Mouse (Mus musculus) hindbrain, postnatal 0 days (tissue): ENCODE results near the gene Pcdh17. TPM values are rescaled to one million over a fixed set of nuclear protein-coding genes. Genes with fewer than 3 reads are reported as not detected.
A peak's percentile ranks its signal among the peaks of the same experiment; 100 is the strongest.

Experiments used
- ATAC-seq: fragments of 200-750 bp; cut with Nextera tagmentation; 2 replicates; pipeline ENCODE4 v1.8.0; 2017; ENCODE audit warnings: mild to moderate bottlenecking, moderate TSS enrichment, moderate library complexity
- DNase-seq: peaks from one replicate; pipeline ENCODE4 v3.0.0-alpha.2; 2015; ENCODE audit warnings: low spot score
- H3K27ac ChIP-seq: fragments of 300-500 bp; sonication (generic); 2 replicates; pipeline ENCODE4 v1.5.1; 2014; ENCODE audit warnings: mild to moderate bottlenecking
- H3K27me3 ChIP-seq: fragments of 300-500 bp; sonication (generic); 2 replicates; pipeline ENCODE4 v1.6.1; 2014; ENCODE audit warnings: low read length, mixed read lengths; ENCODE audit not compliant: insufficient read depth
- H3K36me3 ChIP-seq: fragments of 300-500 bp; sonication (generic); 2 replicates; pipeline ENCODE4 v1.6.1; 2014; ENCODE audit warnings: low read length, mixed read lengths; ENCODE audit not compliant: insufficient read depth
- H3K4me1 ChIP-seq: fragments of 300-500 bp; sonication (generic); 2 replicates; pipeline ENCODE4 v1.6.1; 2014; ENCODE audit warnings: antibody characterized with exemption, low read length, mixed read lengths; ENCODE audit not compliant: insufficient read depth
- H3K4me2 ChIP-seq: fragments of 300-500 bp; sonication (generic); 2 replicates; pipeline ENCODE4 v1.6.1; 2014; ENCODE audit warnings: low read depth, mild to moderate bottlenecking, low read length, moderate library complexity, mixed read lengths
- H3K4me3 ChIP-seq: fragments of 300-500 bp; sonication (generic); 2 replicates; pipeline ENCODE4 v1.5.1; 2014; ENCODE audit warnings: low read length
- H3K9ac ChIP-seq: fragments of 300-500 bp; sonication (generic); replicated peaks from 2 replicates; pipeline ENCODE4 v1.6.1; 2014; ENCODE audit warnings: mild to moderate bottlenecking, low read length, moderate library complexity, mixed read lengths
- H3K9me3 ChIP-seq: fragments of 300-500 bp; sonication (generic); 2 replicates; pipeline ENCODE4 v1.6.1; 2016; ENCODE audit warnings: low read length, mixed read lengths
- CTCF ChIP-seq: IDR thresholded peaks from 2 replicates; pipeline ENCODE4 v1.5.1; 2016; ENCODE audit warnings: antibody characterized with exemption, control low read depth, low read depth
- WGBS: fragments of 180-500 bp; shearing (Covaris S2); extraction: QIAGEN DNeasy Blood & Tissue Kit; methylation state at CpG from one replicate; pipeline ENCODE4 v1.1.7; 2014; 5-methylcytosine and 5-hydroxymethylcytosine counted together
- polyA plus RNA-seq: library from polyadenylated mRNA; unstranded; fragments of >200 nt; fragmentation: Nextera tagmentation; extraction: Ambion mirVana; gene quantifications from 2 replicates; pipeline ENCODE4 v1.2.1, GENCODE M21; 2015
- total RNA-seq: library from RNA; depleted of rRNA; stranded (reverse); fragments of >200 nt; gene quantifications from 2 replicates; pipeline ENCODE4 v1.2.3, GENCODE M21; 2014

Pcdh17 gene
- total and polyA plus RNA-seq, 2 experiments from 2014 or later = 31.5 to 57.3 TPM

DNA sequence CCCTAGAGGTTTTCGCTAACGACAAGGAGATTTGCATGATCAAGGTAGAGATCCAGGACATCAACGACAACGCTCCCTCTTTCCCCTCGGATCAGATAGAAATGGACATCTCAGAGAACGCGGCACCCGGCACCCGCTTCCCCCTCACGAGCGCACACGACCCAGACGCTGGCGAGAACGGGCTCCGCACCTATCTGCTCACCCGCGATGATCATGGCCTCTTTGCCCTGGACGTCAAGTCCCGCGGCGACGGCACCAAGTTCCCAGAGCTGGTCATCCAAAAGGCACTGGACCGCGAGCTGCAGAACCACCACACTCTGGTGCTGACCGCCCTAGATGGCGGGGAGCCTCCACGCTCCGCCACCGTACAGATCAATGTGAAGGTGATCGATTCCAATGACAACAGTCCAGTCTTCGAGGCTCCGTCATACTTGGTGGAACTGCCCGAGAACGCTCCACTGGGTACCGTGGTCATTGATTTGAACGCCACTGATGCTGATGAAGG lies 3.1 kb downstream of the Pcdh17 start:
- Histone ChIP-seq H3K27ac (peak overlapping the region; percentile 86), H3K9me3 (no peaks in the 10 kb centered on the region), H3K4me1 (peaks cover 5% of the 10 kb centered on the region; the same call in 1 of the 2 replicates), H3K4me2 (peak overlapping the region; percentile 85), H3K4me3 (peak overlapping the region; percentile 81), H3K9ac (peak overlapping the region; percentile 76), H3K27me3 (no peaks in the 10 kb centered on the region), H3K36me3 (no peaks in the 10 kb centered on the region)
- no peak for TF ChIP-seq CTCF
- ATAC-seq = no peak
- peak; percentile 33 for DNase-seq
- 3% methylated on average over 37 of the region's 37 CpGs for WGBS

DNA sequence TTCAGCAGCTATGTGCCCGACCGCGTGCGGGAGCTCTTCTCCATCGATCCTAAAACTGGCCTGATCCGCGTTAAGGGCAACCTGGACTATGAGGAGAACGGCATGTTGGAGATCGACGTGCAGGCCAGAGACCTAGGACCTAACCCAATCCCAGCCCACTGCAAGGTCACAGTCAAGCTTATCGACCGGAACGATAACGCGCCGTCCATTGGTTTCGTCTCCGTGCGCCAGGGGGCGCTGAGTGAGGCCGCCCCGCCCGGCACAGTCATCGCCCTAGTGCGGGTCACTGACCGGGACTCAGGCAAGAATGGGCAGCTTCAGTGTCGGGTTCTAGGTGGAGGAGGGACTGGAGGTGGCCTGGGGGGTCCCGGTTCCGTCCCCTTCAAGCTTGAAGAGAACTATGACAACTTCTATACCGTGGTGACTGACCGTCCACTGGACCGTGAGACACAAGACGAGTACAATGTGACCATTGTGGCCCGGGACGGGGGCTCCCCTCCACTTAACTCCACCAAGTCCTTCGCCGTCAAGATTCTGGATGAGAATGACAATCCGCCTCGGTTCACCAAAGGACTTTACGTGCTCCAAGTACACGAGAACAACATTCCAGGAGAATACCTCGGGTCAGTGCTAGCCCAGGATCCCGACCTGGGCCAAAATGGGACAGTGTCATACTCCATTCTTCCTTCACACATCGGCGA lies 3.7 kb downstream of the Pcdh17 start:
- TF ChIP-seq CTCF = peak; percentile 78
- H3K9ac ChIP-seq = peak overlapping the region; percentile 76
- peak overlapping the region; percentile 85 for H3K4me2 ChIP-seq
- peak overlapping the region; percentile 81 for H3K4me3 ChIP-seq
- peak overlapping the region; percentile 86; the same call in 1 of the 2 replicates for H3K27ac ChIP-seq
- DNase-seq (peak; percentile 69), ATAC-seq (0 out of 2 replicates have a peak, but pooled peaks have one; percentile 4)
- no peaks in the 10 kb centered on the region for H3K9me3 ChIP-seq
- H3K36me3 ChIP-seq = no peaks in the 10 kb centered on the region
- no peaks in the 10 kb centered on the region for H3K27me3 ChIP-seq
- WGBS = 6% methylated on average over 45 of the region's 45 CpGs
- peaks cover 5% of the 10 kb centered on the region; the same call in 1 of the 2 replicates for H3K4me1 ChIP-seq

DNA sequence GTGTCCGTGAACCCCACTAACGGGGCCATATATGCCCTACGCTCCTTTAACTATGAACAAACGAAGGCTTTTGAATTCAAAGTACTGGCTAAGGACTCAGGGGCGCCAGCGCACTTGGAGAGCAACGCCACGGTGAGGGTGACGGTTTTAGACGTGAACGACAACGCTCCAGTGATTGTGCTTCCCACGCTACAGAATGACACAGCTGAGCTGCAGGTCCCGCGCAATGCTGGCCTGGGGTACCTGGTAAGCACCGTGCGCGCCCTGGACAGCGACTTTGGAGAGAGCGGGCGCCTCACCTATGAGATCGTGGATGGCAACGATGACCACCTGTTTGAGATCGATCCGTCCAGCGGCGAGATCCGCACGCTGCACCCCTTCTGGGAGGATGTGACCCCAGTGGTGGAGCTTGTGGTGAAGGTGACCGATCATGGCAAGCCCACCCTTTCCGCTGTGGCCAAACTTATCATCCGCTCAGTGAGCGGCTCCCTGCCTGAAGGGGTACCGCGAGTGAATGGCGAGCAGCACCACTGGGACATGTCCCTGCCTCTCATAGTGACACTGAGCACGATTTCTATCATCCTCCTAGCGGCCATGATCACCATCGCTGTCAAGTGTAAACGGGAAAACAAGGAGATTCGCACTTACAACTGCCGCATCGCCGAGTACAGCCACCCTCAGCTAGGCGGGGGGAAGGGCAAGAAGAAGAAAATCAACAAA lies 4.5 kb downstream of the Pcdh17 start:
- whole genome bisulfite sequencing = 3% methylated on average over 45 of the region's 45 CpGs
- ATAC-seq (0 out of 2 replicates have a peak, but pooled peaks have one; percentile 11), DNase-seq (peak; percentile 70)
- peak; percentile 72 for TF ChIP-seq CTCF
- H3K27ac ChIP-seq = peak overlapping the region; percentile 8; the same call in 1 of the 2 replicates
- peak overlapping the region; percentile 81 for H3K4me3 ChIP-seq
- H3K27me3 ChIP-seq = no peaks in the 10 kb centered on the region
- no peaks in the 10 kb centered on the region for H3K9me3 ChIP-seq
- H3K9ac ChIP-seq = peak overlapping the region; percentile 76
- peaks cover 5% of the 10 kb centered on the region; the same call in 1 of the 2 replicates for H3K4me1 ChIP-seq
- no peaks in the 10 kb centered on the region for H3K36me3 ChIP-seq
- H3K4me2 ChIP-seq = peak overlapping the region; percentile 85

DNA sequence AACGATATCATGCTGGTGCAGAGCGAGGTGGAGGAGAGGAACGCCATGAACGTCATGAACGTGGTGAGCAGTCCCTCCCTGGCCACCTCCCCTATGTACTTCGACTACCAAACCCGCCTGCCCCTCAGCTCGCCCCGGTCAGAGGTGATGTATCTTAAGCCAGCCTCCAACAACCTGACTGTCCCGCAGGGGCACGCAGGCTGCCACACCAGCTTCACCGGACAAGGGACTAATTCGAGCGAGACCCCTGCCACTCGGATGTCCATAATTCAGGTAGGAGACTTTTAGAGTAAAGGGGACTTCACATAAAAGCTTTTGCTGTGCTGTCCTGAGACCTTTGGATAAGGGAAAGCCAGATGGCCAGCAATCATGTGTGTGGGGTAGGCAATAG lies 5.0 kb downstream of the Pcdh17 start:
- Histone ChIP-seq H3K4me1 (peaks cover 5% of the 10 kb centered on the region; the same call in 1 of the 2 replicates), H3K27me3 (no peaks in the 10 kb centered on the region), H3K36me3 (no peaks in the 10 kb centered on the region), H3K4me2 (peak overlapping the region; percentile 85), H3K4me3 (peak overlapping the region; percentile 81), H3K9me3 (no peaks in the 10 kb centered on the region), H3K27ac (0 out of 2 replicates have a peak overlapping the region, but pooled peaks have one; percentile 8), H3K9ac (peak overlapping the region; percentile 76)
- TF ChIP-seq CTCF = no peak
- no peak for ATAC-seq
- 2% methylated on average over 15 of the region's 15 CpGs for WGBS
- DNase-seq = no peak

DNA sequence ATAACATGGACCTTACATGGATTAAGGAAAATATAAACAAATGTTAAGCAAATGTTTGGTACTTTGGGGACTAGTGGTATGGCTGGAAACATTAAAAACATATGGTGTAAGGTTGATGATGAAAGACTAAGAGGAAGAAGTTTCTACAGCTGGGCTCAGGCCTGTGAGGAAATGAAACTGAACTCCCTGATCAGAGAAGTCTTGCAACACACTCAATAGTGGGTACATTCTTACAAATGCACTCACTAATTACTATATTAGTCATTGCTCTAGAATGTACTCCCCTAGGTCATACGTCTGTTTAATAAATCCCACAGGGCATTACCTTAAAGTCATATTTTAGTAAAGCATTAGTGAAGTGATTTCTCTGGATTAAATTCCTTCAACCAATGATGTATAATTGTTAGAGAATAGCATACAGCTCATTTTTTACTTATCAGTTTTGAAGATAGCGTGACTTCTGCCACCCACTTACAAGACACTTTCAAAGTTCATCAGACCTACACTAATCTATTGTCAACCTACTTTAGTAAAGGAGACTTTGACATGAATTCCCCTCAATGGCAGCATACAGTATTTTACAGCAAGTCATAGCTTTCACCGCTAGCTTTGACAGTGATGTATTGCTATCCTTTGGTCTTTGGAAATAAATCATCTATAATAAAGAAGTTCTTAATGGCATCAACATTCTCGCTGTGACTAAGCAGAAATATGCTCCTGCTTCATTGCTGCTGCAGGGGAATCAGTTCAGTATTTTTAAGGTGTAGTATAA lies 10.9 kb downstream of the Pcdh17 start:
- 62% methylated on average over 4 of the region's 4 CpGs for WGBS
- Histone ChIP-seq H3K4me3 (no peak overlapping the region), H3K27ac (no peak overlapping the region), H3K9me3 (no peaks in the 10 kb centered on the region), H3K9ac (no peak overlapping the region), H3K36me3 (no peaks in the 10 kb centered on the region), H3K4me2 (peak overlapping the region; percentile 35), H3K27me3 (no peaks in the 10 kb centered on the region), H3K4me1 (no peaks in the 10 kb centered on the region)
- no peak for TF ChIP-seq CTCF
- DNase-seq = no peak
- ATAC-seq = no peak

DNA sequence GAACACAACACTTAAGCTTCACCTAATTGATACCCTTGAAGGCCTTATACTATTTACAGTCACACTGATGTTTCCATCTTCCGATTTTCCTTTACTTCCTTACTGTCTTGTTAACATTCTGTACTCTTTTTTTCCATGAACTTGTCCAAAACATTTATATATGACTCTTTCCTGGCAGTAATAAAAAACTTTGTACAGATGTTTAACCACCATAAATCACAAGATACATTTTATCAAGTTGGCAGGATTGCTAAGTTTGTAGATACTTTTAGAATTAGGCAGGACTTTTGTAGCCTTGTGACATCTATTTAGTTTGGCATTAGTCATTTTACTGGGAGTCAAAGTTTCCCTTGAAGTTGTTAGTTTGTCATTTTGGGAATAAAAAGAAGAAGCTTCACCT lies 32.1 kb downstream of the Pcdh17 start:
- no peak overlapping the region for H3K4me2 ChIP-seq
- H3K4me1 ChIP-seq = no peaks in the 10 kb centered on the region
- no peaks in the 10 kb centered on the region for H3K9me3 ChIP-seq
- H3K27me3 ChIP-seq = no peaks in the 10 kb centered on the region
- H3K27ac ChIP-seq = no peak overlapping the region
- 81% methylated on average over 1 of the region's 1 CpGs for WGBS
- no peaks in the 10 kb centered on the region for H3K36me3 ChIP-seq
- no peak overlapping the region for H3K9ac ChIP-seq
- no peak overlapping the region for H3K4me3 ChIP-seq
- DNase-seq = no peak
- TF ChIP-seq CTCF = no peak
- no peak for ATAC-seq
